Mouse (Mus musculus) C2C12 (cell line): ENCODE measurements around the gene Lrrc49. TPM values are rescaled to one million over a fixed set of nuclear protein-coding genes. Genes with fewer than 3 reads are reported as not detected.

Source experiments
- H3K27me3 ChIP-seq: one replicate; pipeline ENCODE4 v1.6.1; 2011; ENCODE audit not compliant: control insufficient read depth, insufficient read depth, insufficient read length
- H3K36me3 ChIP-seq: one replicate; pipeline ENCODE4 v1.6.1; 2011; ENCODE audit not compliant: control insufficient read depth, insufficient read depth
- H3K4me3 ChIP-seq: one replicate; pipeline ENCODE4 v1.5.1; 2011; ENCODE audit warnings: mild to moderate bottlenecking, control low read depth; ENCODE audit not compliant: poor library complexity, insufficient read depth, severe bottlenecking
- H3K79me2 ChIP-seq: one replicate; pipeline ENCODE4 v1.6.1; 2011; ENCODE audit not compliant: control insufficient read depth, insufficient read depth
- H3K79me3 ChIP-seq: one replicate; pipeline ENCODE4 v1.6.1; 2011; ENCODE audit warnings: low read depth, control low read depth
- H3ac ChIP-seq: one replicate; pipeline ENCODE3; 2011; ENCODE audit warnings: low read depth; ENCODE audit not compliant: control insufficient read depth, insufficient read length
- CEBPB ChIP-seq: IDR thresholded peaks from one replicate; pipeline ENCODE4 v1.6.1; 2011; ENCODE audit warnings: low read depth, mild to moderate bottlenecking, control low read depth, moderate library complexity
- CTCF ChIP-seq: IDR thresholded peaks from one replicate; pipeline ENCODE4 v1.5.1; 2011; ENCODE audit not compliant: control insufficient read depth, insufficient read depth, insufficient read length
- FOSL1 ChIP-seq: IDR thresholded peaks from one replicate; pipeline ENCODE4 v1.8.0; 2011; ENCODE audit warnings: mild to moderate bottlenecking, low read length; ENCODE audit not compliant: poor library complexity, insufficient read depth, severe bottlenecking
- MAX ChIP-seq: IDR thresholded peaks from one replicate; pipeline ENCODE4 v1.6.1; 2011; ENCODE audit warnings: mild to moderate bottlenecking, control low read depth
- MYOD1 ChIP-seq: IDR thresholded peaks from one replicate; pipeline ENCODE4 v1.6.1; 2011; ENCODE audit warnings: low read depth; ENCODE audit not compliant: control insufficient read depth, insufficient read length
- MYOG ChIP-seq: IDR thresholded peaks from one replicate; pipeline ENCODE4 v1.6.1; 2011; ENCODE audit not compliant: control insufficient read depth, insufficient read length; ENCODE audit errors: extremely low read depth
- USF1 ChIP-seq: IDR thresholded peaks from one replicate; pipeline ENCODE4 v1.6.1; 2011; ENCODE audit warnings: low read depth, mild to moderate bottlenecking, control low read depth, moderate library complexity
- polyA plus RNA-seq: library from polyadenylated mRNA; unstranded; fragments of >200 nt; fragmentation: generic; extraction: Trizol; gene quantifications from one replicate; pipeline ENCODE4 v1.2.1, GENCODE M21; 2012; ENCODE audit warnings: missing spikeins

The Lrrc49 gene
- polyA plus RNA-seq, 1 experiment = 5.9 TPM

GRCm38 (mm10) chr9:60625895-60626294 is 62.1 kb downstream of the Lrrc49 start:
- TF ChIP-seq MYOG (no peak), MYOD1 (no peak), CEBPB (no peak)
- Histone ChIP-seq H3K79me2 (no peaks in the 10 kb centered on the region), H3K4me3 (no peak overlapping the region), H3K36me3 (no peaks in the 10 kb centered on the region), H3K79me3 (no peaks in the 10 kb centered on the region), H3ac (no peak overlapping the region), H3K27me3 (no peaks in the 10 kb centered on the region)

DNA sequence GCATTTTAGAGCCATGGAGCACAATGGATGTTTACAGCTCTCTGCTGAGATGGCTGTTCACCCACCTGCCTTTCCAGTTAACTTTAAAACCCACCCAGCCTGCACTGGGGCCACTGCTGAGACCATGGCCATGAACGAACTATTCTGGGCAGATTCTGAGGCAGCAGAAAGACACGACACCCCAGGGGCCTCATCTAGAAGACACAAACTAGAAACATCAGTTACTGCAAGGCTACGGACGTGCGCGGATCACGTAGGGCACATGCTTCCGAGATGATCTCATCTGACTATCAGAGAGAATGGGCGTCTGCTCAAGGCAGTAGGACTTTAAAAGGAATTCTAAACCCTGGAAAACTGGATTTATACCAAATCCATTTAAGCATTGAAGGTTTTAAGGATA is 71.0 kb downstream of the Lrrc49 start:
- Histone ChIP-seq H3ac (no peak overlapping the region), H3K79me2 (no peaks in the 10 kb centered on the region), H3K4me3 (no peak overlapping the region), H3K79me3 (no peaks in the 10 kb centered on the region), H3K36me3 (peaks cover 3% of the 10 kb centered on the region), H3K27me3 (no peaks in the 10 kb centered on the region)
- TF ChIP-seq CEBPB (no peak), MAX (no peak), MYOD1 (no peak), USF1 (no peak), CTCF (no peak), MYOG (no peak), FOSL1 (no peak)

DNA sequence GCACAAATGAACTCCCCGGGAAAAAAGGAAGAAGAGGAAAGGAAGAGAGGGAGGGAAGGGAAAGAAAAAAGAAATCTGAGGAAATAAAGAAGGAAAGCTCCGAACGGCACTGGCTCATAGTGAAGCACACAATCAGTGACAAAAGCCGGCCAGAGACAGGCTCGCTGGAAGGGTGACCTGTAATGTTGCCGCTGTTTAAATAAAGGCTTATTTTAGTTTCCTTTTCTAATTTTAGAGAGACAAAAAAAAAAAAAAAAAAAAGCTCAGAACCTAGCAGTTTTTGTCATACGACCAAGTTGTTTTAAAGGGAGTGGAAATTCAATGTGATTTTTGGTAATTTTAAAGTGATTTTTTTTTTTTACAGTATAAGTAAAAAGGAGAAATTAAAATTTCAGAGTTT is 71.6 kb downstream of the Lrrc49 start:
- H3ac ChIP-seq = no peak overlapping the region
- TF ChIP-seq MYOG (no peak), CTCF (no peak), MAX (no peak), FOSL1 (no peak), MYOD1 (no peak)
- H3K79me3 ChIP-seq = no peaks in the 10 kb centered on the region
- H3K36me3 ChIP-seq = peaks cover 3% of the 10 kb centered on the region
- H3K27me3 ChIP-seq = no peaks in the 10 kb centered on the region
- H3K79me2 ChIP-seq = no peaks in the 10 kb centered on the region
- H3K4me3 ChIP-seq = no peak overlapping the region

- no peaks in the 10 kb centered on the region for H3K27me3 ChIP-seq
- TF ChIP-seq CTCF = no peak
- no peak for TF ChIP-seq MYOD1
- no peak for TF ChIP-seq CEBPB
- no peak for TF ChIP-seq FOSL1
- no peak for TF ChIP-seq MAX
- TF ChIP-seq USF1 = no peak
- no peak for TF ChIP-seq MYOG
Measured at GRCm38 (mm10) chr9:60612260-60612659, 75.7 kb downstream of the Lrrc49 start.

GRCm38 (mm10) chr9:60610194-60610593 is 77.8 kb downstream of the Lrrc49 start:
- H3K79me2 ChIP-seq = no peaks in the 10 kb centered on the region
- H3K4me3 ChIP-seq = no peak overlapping the region
- TF ChIP-seq MAX = no peak
- no peaks in the 10 kb centered on the region for H3K79me3 ChIP-seq
- H3K27me3 ChIP-seq = no peaks in the 10 kb centered on the region
- peaks cover 3% of the 10 kb centered on the region for H3K36me3 ChIP-seq
- no peak overlapping the region for H3ac ChIP-seq

More at GRCm38 (mm10) chr9:60612260-60612659, 75.7 kb downstream of the Lrrc49 start:
- no peaks in the 10 kb centered on the region for H3K79me3 ChIP-seq
- no peaks in the 10 kb centered on the region for H3K79me2 ChIP-seq
- H3K36me3 ChIP-seq = peaks cover 3% of the 10 kb centered on the region
- no peak overlapping the region for H3K4me3 ChIP-seq
- no peak overlapping the region for H3ac ChIP-seq

- Histone ChIP-seq H3ac (no peak overlapping the region), H3K79me2 (no peaks in the 10 kb centered on the region), H3K36me3 (no peaks in the 10 kb centered on the region), H3K79me3 (no peaks in the 10 kb centered on the region), H3K4me3 (no peak overlapping the region), H3K27me3 (no peaks in the 10 kb centered on the region)
- TF ChIP-seq CEBPB (no peak), FOSL1 (no peak), MAX (no peak), USF1 (no peak), CTCF (no peak), MYOG (no peak), MYOD1 (no peak)
Measured at GRCm38 (mm10) chr9:60608857-60609256, 79.1 kb downstream of the Lrrc49 start.

DNA sequence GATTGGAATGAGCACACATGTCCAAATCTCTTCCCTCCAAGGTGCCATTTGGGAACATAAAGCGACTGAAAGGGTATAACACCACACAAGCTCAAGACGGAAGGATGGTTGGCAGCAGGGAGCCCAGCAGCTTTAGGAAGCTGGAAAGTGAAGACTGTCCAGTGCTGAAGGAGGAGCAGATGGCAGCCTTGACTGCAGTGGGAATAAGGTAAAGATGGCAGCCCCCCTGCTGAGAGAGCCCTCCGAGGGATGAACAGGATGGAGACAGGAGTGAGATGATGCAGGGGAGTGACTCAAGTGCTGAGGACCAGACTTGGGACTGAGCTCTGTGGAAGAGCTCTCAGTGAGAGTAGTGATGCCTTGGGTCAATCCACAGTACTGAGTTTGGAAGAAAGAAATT is 79.9 kb downstream of the Lrrc49 start:
- Histone ChIP-seq H3K36me3 (no peaks in the 10 kb centered on the region), H3K79me3 (no peaks in the 10 kb centered on the region), H3K79me2 (no peaks in the 10 kb centered on the region), H3ac (no peak overlapping the region), H3K4me3 (no peak overlapping the region), H3K27me3 (no peaks in the 10 kb centered on the region)
- TF ChIP-seq MYOG (no peak), MAX (no peak)
